Mouse (Mus musculus) retina, postnatal 7 days (tissue): ENCODE data around the gene Ep400.

Experiments used
- DNase-seq: peaks from one replicate; pipeline ENCODE4 v3.0.0-alpha.2; 2012; ENCODE audit warnings: low read depth, low spot score

Gene Ep400

DNA sequence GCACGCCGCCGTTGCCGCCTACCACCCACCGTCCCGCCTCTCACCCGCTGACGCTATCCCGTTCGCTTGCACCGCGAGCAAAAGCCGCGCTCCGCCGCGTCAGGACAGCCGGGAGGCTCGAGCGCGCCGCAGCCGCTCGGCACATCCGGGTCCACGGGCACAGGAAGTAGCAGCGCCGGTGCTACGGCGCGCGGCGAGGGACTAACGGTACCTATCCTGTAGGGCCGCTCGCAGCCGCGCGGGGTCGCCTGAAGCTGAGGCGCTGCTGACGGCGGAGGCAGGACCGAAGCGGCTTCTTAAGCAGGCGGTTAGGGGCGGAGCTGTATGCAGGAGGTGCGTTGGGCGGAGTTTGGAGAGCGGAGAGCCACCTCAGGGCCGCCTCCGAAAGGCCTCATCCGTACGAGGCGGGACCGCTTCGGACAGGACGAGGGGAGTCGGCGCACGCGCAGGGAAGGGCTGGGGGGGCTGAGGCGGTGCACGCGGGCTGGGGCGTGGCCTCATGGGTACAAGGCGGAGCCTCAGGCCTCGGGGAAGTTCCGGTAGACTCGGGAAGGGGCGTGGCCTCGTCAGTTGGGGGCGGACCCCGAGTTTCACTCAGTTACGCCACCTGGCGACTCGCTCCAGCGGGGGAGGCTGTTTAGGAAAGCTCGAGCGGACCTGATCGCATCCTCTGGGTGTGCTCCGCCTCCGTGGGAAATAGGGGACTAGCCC lies at the start of gene Ep400:
Gene Ep400 (minus strand): TSS at position 270 of the 711 bp plus-strand sequence.
- DNase-seq: peak; percentile 98

DNA sequence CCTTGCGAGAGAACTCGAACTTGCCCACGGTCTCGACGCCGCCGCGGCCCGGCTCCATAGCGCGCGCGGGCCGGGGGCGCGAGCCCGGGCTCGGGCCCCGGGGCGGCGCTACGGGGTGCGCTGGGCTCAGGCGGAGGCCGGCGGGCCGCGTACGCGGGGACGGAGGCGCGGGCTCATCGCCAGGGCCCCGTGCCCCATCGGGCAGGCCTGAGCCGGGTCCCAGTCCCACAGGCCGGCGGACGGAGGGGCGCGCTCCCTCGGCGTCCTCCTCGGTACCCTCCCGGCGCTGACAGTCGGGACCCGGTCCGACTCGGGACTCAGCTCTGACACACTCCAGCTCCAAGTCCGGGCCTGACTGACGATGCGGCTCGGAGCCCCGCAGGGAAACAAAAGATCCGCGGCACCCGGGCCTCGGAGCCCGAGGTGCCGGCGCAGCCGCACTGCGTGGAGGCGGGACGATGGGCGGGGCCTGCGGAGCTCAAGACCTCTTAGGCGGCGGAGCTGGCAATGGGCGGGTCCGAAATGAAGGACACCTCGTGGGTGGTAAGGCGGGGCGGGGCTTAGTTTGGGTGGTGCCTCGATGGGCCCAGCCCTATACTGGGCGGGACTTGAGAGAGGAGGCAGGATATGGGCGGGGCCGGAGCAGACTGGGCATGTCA lies 39.3 kb upstream of the Ep400 start, which contains the start of gene Ulk1:
Gene Ulk1 (minus strand): TSS at position 431 of the 659 bp plus-strand sequence.
- peak; percentile 97 for DNase-seq

DNA sequence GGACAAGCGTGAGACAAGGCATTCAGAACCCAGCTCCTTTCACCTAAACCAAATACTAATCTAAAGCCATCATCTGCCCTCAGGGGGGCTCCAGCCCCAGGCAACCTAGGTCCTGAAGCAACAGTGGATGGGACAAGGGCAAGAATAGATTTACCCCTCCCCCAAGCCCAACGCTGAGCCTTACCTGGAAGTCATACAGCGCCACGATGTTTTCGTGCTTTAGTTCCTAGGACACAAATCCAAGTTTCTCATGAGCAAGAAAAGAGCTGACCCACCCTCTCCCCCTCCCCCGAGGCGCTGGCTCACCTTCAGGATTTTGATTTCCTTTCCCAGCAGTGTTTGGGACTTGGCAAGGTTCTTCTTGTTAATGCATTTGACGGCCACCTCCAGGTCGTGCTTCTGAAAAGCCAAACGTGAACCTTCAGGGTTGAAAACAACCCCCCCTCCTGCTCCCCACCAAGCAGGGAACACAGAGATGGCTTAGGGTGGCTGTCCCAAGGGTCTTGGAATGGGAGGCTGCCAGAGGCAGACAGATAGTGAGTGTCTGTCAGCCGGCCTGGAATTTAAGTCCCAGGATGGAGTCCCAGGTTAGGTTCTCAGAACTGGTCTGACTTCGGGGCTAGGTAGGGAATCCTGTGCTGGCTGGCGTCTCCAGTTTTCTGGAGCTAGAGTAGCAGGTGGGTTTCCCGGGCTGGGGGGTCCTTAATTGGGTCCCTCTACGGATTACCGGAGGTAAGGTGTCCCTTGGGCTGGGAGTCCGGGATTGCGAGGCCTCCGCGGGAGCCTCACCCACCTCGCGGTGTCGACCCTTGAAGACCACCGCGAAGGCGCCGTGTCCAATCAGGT lies 38.5 kb upstream of the Ep400 start:
- DNase-seq: no peak

DNA sequence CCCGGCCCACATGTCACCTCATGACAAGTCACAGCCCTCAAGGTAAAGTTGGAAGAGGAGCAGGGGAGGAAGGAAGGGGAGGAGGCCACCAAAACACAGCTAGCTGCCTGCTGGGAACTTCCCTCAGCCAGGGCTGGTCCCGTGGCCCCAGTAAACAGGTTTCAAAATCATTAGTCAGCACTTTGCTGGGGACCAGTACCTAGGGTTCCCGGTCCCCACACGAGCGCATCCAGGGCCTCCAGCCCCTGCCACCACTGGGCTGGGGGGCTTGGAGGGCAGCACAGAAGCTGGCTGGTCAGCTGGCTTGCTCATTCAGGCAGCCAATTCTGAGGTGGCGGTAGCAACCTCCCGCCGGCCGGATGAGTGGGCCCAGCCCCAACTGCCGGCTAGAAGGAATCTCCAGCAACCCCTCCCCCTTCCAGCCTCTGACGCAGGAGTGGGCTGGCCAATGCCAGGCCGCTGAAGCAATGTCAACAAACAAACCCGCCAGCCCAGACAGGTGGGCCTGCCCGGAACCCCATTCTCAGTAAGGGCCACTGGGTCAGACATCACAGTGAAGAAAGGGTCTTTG lies 37.6 kb upstream of the Ep400 start:
- DNase-seq: peak; percentile 54

DNA sequence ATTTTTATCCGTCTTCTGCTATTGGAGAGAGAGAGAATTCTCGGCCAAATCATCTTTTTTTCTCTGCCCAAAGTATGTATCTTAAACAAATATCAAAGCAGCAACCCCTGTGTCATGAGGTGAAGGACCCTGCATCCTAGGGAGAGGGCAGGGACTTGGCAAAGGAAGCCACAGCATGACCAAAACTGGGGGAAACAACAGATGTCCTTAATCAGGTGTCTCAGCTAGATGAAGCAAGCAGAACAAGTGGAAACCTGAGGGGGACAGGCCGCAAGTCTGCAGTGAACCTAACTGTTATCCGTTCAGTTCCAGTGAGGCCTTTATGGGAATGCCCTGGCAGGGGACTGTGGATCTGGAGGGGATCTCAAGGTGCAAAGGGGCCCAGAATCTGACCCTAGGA lies 36.9 kb upstream of the Ep400 start:
- no peak for DNase-seq

DNA sequence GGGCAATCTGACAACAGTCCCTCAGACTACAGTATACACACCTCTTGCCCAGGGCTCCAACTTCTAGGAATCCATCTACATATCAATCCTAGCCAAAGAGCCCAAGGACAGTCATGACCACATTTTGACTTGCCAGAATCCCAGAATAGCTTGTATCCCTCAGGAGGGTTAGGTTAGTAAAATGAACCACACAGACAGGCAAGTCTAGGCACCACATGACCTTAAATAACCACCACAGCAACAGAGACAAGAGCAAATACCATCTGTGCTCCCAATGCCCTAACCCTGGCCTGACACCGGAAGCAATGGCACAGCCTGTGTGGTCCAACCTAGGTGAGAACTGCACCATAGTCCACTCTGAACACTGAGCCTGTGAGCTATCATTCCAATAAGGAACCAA lies 36.2 kb upstream of the Ep400 start:
- DNase-seq: no peak

DNA sequence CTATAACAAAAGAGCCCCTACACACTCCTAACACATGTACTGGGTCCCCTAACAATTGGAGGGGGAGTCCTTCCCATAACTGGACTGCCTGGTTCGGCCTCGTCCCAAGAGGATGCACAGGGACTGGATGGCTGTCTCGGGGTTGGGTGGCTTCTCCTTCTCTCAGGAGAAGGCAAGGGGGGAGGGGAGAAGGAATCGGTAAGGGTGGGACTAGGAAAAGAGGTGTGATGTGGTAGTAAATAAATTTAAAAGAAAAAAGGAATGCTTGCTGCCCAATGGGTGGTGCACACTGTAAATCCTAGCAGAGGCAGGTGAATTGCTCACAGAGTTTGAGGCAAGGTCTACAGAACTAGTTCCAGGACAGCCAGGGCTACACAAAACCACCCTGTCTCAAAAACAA lies 35.6 kb upstream of the Ep400 start:
- DNase-seq: no peak

DNA sequence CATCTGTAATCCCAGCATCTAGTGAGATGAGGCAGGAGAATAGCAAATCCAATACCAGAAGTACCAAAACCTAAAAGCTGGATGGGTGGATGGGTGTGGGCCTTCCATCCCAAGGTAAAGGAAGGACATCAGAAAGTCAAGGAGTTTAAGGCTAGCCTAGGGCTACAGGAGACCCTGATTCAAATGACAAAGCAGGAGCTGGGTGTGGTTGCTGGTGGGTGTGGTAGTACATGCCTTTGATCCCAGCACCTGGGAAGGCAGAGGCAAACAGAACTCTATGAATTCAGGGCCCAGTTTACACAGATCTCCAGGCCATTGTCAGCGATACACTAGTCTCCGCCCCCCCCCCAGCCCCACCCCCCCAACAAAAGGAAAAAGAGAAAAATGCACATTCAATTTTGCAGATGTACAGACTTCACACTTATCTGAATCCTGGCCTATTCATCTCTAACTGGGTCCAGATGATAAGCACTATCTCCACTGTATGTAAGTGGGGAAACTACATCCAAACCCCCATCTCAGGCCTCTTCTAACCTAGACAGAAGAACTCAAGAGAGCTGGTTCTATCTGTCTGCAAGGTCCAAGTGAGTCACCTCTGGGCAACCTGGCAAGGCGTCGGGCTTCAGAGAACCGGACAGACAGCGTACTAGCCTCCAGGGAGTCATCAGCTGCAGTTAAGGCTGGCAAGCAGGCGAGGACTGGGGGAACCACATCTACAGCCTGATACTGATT lies 33.7 kb upstream of the Ep400 start:
- no peak for DNase-seq

DNA sequence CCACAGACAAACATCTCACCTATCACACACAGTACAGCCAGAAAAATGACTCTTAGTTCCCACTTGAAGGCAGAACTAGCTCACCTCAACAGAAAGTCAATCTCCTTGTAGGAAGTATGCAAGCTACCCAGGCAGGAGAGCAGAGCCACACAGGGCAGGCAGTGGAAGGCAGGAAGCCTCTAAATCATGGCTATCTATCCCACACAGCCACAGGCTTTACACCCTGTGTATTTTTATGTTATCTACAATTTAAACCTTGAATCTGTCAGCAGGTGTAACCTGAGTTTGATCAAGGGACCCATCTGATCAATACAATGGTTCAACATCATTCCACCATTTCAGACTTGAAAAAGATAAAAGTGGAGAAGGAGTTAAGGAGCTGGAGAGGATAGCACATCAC lies 32.3 kb upstream of the Ep400 start:
- no peak for DNase-seq

DNA sequence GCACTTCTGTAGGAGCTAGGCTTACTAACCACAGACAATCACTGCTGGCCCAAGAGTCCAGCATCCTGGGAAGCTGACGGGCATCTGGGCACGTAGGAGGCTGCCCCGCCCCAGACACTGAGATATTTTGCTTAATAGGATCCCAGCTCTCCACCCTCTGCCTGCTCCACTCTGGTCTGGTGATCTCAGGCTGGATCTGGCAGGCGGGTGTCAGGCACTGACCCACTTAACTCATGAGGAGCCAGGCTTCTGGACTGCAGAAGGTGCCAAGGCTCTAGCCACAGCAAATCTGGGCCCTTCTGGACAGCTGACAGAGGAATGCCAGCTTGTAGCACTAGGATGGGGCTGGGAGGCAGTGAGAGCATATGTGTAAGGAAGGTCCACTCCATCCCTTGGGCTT lies 31.7 kb upstream of the Ep400 start:
- no peak for DNase-seq

DNA sequence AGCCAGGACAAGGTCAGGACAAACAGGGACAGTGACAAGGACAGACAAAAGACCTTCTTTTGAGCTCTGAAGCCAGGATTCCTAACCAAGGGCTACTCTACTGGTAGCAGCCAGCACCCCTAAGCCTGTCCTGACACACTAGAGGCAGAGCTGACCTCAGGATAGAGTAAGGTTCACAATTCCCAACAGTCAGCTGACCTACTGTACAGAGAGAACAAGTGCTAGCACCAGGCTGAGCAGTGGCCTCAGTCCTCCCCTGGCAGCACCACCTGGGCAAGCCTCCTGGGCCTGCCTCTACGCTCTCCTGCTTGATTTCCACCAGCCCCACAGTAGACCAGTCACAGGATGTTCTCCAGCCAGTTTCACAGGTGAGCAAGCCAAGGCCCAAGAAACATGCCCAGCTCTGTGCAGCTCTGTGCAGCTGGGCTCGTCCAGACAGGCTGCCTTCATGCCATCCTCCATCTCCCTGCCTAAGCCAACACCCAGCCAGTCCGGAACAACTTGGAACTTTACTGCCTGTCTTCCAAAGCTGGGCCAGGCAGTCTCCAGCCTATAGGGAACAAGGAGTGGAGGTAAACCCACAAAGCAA lies 30.6 kb upstream of the Ep400 start:
- DNase-seq: no peak

DNA sequence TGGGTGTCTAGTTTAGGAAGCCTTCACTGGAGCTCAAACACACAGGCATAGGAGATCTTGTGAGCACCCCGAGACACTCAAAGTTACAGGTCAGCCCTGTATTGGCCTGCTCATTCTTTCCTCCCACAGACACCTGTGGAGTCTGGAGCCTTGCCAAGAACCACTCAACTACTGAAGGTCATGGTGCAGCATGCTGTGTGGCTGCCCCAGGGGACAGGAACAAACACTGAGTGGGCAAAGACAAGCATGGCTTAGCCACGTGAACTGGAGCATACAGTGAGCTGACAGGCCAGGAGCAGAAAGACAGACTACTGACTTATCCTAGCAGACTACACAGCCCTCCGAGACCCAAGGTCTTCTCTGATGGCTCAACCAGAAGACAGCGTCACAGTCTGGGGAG lies 27.2 kb upstream of the Ep400 start:
- DNase-seq: no peak

DNA sequence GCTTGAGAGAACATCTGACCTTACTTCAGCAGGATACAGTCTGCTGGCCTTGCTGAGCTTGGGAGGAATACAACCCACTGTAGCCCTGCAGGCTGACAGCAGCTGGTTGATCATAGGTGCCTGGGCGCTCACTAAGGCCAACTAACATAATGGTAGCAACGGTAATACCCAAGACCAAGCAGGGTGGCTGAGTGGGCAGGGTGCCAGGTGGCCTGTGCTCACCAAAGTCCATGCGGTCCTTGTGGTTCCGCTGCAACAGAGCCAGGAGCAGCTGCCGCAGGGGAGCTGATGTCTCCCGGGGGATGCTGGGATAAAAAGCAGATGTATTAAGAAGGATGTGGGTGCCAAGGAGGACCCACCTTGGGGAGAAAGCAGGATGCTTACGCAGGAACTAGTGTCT lies 23.8 kb upstream of the Ep400 start:
- no peak for DNase-seq

DNA sequence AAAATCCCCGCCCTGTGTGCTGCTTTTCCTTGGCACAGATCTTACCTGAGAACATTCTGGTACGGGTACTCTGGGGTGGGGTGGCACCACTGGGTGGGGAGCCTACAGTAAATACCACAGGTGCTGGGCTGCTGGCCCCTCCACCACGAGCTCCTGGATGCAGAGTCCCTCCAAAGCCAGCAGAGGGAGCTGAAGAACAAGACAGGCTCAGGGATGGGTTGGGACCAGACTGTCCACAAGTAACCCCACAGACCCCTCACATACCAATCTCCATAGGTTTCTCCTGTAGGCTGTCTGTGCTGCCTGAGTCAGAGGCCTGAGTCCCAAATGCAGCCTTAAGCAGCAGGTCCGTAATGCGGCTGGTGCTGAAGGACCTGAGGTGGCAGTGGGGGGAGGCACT lies 18.2 kb upstream of the Ep400 start:
- peak; percentile 54 for DNase-seq

DNA sequence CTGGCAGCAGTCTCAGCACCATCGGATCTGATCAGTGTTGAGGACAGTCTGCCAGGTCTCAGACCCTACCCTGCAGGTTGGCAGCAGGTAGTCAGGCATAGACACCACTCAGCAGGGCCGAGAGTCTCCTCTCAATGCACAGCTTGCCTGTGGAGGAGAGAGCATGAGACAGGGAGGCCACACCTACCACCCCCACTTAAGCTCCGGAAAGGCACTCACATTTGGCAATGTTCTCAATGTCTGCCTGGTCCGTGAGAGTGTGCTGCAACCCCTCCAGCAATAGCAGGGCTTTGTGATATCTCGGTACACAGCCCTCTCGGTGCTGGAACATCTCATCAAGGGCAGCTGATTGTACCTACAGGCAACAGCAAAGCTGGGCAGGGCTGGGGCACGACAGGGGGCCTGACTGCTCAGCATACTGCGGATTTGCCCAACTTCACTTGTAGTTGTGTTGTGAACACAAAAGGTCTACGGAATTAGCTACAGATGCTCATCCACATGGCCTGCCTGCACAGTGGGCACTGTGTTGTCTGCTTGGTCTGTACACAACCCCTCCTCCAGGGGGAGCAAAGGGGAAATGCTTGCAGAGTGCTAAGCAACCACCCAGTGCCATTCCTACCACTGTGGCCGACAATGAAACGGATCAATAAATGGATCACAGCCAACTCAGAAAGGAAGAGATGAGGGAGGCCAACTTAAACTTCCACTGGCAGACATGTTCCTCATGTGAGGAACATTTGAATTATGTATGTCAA lies 15.7 kb upstream of the Ep400 start:
- no peak for DNase-seq

DNA sequence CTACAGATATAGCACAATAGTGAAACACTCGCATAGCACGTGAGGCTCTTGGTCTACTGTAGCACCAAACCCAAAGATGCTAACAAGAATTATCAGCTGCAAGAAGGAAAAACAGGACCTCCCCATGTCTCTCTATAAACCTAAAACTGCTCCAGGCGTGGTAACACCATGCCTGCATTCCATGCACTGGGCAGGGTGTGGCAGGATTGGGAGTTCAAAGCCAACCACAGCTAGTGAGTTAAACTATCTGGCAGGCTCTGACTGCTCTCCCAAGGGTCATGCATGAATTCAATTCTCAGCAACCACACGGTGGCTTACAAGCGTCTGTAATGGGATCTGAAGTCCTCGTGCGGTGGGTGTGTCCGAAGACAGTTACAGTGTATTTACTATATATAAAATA lies 12.6 kb upstream of the Ep400 start:
- no peak for DNase-seq

DNA sequence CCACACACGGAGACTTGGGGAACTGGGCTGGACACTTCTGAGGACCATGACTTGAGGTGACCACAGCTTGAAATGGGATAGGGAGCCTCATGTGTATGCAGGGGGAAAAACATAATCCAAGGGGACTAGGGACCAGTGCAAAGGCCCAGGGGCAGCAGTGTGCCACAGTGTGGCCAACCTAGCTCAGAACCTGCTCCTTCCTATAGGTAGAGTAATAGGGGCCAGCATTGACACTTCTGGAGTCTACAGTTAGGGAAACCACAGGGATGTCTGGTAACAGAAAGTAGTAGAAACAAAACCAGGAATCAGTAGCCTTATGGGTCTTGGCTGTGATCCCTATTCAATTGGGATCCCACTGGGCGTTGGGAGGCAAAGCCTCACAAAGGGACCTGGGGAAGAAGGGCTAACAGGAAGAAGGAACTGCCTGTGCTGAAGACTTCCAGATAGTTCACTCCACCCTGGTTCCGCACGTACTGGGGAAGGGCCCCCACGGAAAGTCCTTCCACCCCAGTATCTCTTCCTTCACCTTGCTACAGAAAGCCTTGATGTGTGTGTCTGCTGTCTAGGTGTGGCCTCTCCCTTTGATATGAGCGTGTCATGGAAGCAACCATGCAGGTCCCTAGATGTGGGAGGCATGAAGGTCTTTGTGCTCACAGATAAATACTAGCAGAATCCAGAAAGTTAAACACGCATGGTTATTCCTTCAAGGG lies 11.2 kb upstream of the Ep400 start:
- DNase-seq: no peak

DNA sequence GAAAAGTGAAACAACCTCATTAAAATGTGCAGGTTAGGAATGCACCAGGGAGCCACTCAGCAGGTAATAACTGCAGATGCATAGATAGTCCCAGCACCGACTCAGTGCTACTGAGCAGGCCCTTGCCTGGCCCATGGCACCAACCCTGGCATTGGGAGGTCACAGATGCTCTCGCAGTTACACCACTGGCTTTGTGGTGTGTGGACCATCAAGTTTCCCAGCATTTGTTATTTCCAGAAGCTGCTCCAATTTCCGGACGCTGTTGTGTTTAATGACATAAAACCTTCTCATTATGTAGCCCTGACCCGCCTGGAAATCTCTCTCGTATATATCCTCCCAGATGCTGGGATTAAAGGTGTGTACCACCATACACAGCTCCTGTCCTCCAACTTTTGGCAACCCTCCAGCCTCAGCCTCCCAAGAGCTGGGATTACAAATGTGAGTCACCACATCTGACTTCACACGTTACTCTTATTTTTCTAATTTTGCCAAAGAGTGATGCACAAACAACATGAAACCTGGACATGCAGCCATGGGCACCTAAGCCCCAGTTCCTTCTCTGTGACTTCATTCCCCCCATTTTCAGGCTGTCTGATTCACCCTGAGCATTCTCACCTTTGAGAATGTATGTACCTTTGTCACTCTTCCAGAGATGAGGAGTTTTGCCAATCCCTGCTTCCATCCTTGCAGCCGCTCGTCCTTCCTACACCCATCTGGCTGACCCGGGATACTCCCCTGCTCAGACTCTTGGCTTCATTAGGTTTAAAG lies 10.4 kb upstream of the Ep400 start:
- DNase-seq: no peak
